Mouse (Mus musculus): ENCODE results near the gene Msrb3.

The Msrb3 gene

GRCm38 (mm10) chr10:120744441-120745137 is 154.3 kb downstream of the Msrb3 start:
- DNase-seq = no peak

- DNase-seq = no peak
These were observed 162.3 kb downstream of the Msrb3 start for GRCm38 (mm10) chr10:120736508-120737069.

- no peak for DNase-seq
These were observed 163.0 kb downstream of the Msrb3 start for GRCm38 (mm10) chr10:120735722-120736507.

GRCm38 (mm10) chr10:120734364-120734763 is 164.5 kb downstream of the Msrb3 start:
- DNase-seq = no peak
